Mouse (Mus musculus) lung, adult 2 months (tissue): Measurements from ENCODE around the gene Gab1. TPM values are rescaled to one million over a fixed set of nuclear protein-coding genes. Genes with fewer than 3 reads are reported as not detected.

ENCODE experiments used
- DNase-seq: peaks from one replicate; pipeline ENCODE4 v3.0.0; 2022
- H3K4me1 ChIP-seq: fragments of 200-500 bp; 2 replicates; pipeline ENCODE4 v1.6.1; 2011; ENCODE audit warnings: low read length; ENCODE audit not compliant: control insufficient read depth, insufficient read depth
- H3K4me3 ChIP-seq: fragments of 200-500 bp; replicated peaks from 2 replicates; pipeline ENCODE3; 2011; ENCODE audit warnings: low read depth, mild to moderate bottlenecking, control low read depth, low read length; ENCODE audit errors: extremely low read depth
- CTCF ChIP-seq: fragments of 200-500 bp; IDR thresholded peaks from 2 replicates; pipeline ENCODE4 v1.5.1; 2011; ENCODE audit warnings: mild to moderate bottlenecking, low read length, control low read depth; ENCODE audit not compliant: insufficient read depth
- POLR2A ChIP-seq: fragments of 200-500 bp; IDR thresholded peaks from 2 replicates; pipeline ENCODE4 v1.6.1; 2011; ENCODE audit warnings: low read depth, mild to moderate bottlenecking, control low read depth, low read length, borderline replicate concordance; ENCODE audit errors: extremely low read depth
- WGBS: fragments of 180-500 bp; shearing (Covaris S2); methylation state at CpG from one replicate; pipeline ENCODE4 v1.1.7; 2018; 5-methylcytosine and 5-hydroxymethylcytosine counted together
- polyA plus RNA-seq: library from polyadenylated mRNA; depleted of rRNA; stranded (reverse); fragments of >200 nt; gene quantifications from 2 replicates; pipeline ENCODE4 v1.2.3, GENCODE M21; 2012; rRNA removed

Gab1 gene
- 36.2 and 49.5 TPM in 2 replicates for polyA plus RNA-seq

DNA sequence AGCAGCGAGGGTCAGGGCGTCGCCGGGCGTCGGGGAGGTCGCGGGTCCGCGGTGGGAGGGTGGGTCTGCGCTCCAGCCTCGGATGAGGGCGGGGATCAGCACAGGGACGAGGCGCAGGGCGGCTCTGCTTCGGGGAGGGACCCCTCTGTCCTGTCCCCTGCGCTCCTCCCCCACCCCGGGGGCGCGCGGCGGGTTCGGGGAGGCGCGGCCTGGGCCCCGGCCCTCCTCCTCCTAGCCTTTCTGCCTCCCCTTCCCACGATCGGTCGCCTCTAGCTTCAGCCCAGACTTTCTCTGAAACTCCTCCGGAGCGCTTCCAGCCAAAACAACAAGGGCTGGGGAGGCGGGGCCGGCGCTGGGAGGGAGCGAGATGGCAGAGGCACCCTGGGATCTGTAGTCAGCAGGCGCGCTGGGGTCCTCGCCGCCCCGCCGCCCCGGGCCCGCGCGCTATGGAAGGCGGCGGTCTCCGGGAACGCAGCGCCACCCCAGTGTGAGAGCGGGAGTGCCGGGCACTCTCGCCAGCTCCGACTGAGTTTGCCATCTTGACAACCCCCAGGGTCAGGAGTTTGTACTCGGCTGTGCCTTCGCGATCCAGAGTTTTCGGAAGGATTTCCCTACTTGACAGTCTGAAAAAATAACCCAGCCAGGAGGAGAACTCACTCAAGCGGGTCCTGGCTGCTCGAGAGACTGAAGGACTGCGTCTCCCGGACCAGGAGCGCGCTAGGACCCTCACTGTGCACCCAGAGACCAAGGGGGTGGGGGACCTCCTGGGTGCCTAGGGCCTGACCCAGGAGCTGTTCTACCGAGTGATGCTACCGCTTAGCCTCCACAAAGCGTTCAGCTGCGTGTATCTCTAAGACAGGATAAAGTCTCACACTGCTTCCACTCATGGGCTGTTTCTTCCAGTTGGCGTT lies at the start of gene Gab1:
Gab1 (minus strand) TSS at position 324 of the 911 bp plus-strand sequence.
- peak; percentile 87 for DNase-seq
- Histone ChIP-seq H3K4me3 (peak within 1 kb of the TSS; percentile 86), H3K4me1 (peaks cover 14% of the 10 kb centered on the region)
- peak; percentile 42; the same call in 1 of the 2 replicates for TF ChIP-seq POLR2A
- TF ChIP-seq CTCF: 0 out of 2 replicates have a peak, but pooled peaks have one; percentile 17
- WGBS: 1% methylated on average over 67 of the region's 70 CpGs

DNA sequence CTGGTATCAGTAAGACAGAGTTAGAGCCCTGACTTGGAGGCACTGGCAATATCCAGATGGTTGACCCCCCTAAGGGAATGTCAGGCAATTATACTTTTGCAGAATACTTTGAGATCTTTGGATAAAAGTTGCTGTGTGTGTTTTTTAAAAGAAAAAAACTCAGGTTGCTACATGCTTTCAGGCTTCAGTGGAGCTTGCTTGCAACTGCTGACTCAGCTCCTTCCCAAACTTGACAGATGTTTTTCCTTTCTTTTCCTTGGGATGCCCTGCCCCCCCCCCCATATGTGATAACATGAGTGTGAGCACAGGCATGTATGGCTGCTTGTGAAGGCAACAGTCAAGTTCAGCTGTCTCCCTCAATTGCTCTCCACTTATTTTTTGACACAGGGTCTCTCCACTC lies 48.5 kb upstream of the Gab1 start:
- Histone ChIP-seq H3K4me3 (no peak overlapping the region), H3K4me1 (no peaks in the 10 kb centered on the region)
- TF ChIP-seq CTCF: no peak
- TF ChIP-seq POLR2A: no peak
- DNase-seq: no peak

DNA sequence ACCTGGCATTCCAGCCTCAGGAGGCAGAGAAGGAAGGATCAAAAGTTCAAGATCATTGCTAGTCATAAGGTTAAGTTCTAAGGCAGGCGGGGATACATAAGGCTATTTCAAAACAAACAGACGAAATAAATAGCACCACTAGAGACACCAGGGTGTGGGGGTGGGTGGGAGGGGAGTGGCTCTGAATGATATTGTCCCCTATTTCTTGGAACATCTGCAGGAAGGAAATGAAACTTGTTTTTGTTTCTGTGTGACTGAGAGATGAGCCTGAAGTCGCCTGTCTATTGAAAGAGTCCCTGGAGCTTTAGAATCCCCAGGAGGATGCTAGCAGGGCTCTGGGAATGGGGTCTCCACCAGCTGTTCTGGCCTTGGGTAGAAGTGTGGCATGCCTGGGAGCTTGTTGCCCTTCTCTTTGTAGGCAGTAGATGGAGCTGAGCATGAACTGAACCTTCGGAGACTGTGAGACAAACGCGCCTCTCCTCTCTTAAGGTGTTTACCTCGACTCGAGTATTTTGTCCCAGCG lies 43.5 kb upstream of the Gab1 start:
- WGBS: 52% methylated on average over 9 of the region's 9 CpGs
- Histone ChIP-seq H3K4me3 (no peak overlapping the region), H3K4me1 (peaks cover 6% of the 10 kb centered on the region; the same call in 1 of the 2 replicates)
- TF ChIP-seq CTCF (no peak), POLR2A (no peak)
- no peak for DNase-seq

DNA sequence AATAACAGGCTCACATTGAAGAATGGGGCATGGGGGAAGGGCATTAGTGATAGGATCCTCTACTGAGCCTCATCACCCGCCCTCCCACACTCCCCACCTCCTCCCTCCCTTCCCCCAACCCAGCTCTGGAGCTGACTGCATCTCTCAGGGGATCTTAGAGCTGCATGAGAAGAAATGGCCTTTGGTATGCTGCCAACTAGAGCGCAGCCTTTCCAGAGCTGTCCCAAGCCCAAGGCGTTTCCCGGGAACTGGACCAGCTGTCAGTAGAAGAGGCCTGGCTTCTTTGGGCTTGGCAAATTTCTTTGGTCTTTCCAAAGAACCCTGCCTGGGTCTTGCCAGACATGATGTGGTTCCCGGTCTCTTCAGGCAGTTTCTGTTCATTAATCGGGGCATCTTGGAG lies 42.3 kb upstream of the Gab1 start:
- no peak overlapping the region for H3K4me3 ChIP-seq
- peaks cover 6% of the 10 kb centered on the region; the same call in 1 of the 2 replicates for H3K4me1 ChIP-seq
- TF ChIP-seq CTCF (no peak), POLR2A (no peak)
- WGBS: 44% methylated on average over 6 of the region's 6 CpGs
- peak; percentile 34 for DNase-seq

DNA sequence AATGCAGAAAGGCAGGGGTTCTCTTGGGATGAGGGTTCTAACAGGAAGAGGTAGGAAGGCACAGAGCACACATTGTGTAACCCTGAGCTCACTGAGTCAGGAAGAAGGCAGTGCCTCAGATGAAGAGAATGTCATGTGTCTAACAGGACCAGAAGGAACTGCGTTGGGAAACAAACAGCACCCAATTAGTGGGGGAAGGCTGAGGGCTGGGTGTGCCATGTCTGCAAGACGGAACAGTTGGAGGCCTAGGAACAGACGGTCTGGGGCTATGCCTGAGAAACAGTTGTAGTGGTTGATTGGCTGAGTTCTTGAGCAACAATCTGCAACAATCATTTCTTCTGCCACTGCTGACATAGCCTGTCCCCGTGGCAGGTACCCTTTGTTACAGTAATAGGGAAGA lies 38.8 kb upstream of the Gab1 start:
- TF ChIP-seq CTCF (no peak), POLR2A (no peak)
- WGBS: 67% methylated on average over 4 of the region's 4 CpGs
- H3K4me3 ChIP-seq: no peak overlapping the region
- H3K4me1 ChIP-seq: peaks cover 14% of the 10 kb centered on the region
- no peak for DNase-seq

DNA sequence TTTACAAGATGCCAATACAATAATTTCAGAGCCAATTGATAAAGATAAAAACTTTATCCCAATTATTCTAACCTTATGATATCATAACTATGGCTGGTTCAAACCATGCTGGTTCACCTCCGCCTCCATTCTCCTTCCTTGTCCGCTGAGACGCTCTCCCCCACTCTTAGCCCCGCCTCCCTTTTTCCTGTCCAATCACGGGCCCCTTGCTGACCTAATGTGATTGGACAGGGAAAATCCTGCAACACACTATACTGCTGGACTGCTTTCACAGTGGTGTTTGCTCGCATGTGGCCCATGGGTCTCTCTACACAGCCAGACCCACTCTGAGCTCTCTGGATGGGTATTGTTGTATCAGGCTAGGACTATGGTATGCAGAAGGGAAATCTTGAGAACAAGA lies 38.2 kb upstream of the Gab1 start:
- 91% methylated on average over 6 of the region's 6 CpGs for WGBS
- Histone ChIP-seq H3K4me3 (no peak overlapping the region), H3K4me1 (peaks cover 13% of the 10 kb centered on the region)
- DNase-seq: no peak
- TF ChIP-seq POLR2A (no peak), CTCF (no peak)

DNA sequence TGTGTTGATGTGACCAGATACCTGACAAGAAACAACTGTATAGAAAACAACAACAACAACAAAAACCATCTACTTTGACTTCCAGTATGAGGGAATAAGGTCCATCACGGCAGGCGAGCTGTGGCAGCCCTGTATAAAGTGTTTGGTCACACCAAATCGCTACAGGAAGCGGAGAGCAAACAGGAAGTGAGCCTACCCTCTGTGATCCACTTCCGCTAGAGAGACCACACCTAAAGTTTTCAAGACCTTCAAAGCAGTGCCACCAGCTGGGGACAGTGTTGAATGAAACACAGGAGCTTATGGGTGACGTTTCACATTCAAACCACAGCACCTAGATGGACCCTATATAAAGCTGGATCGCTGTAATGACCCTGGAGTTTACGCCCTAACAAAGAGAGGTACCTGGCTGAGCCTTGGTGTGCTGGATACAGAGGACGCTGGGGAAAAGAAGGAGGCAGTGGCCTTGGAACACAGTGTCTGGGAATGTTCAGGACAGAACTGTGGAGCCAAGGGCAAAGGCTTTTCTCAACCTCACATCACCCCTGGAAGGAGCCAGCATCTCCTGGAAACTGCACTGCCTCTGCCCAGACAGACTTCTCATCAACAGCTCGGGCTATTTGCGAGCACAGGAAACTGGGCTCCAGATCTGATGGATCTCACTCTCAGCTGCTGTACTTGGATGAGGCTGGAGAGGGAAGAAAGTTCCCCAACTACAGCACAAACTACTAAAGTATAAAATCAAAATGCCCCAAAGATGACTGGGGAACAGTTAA lies 36.3 kb upstream of the Gab1 start:
- H3K4me3 ChIP-seq: no peak overlapping the region
- TF ChIP-seq POLR2A: no peak
- TF ChIP-seq CTCF: no peak
- no peak for DNase-seq
- WGBS: 38% methylated on average over 11 of the region's 11 CpGs
- peaks cover 12% of the 10 kb centered on the region for H3K4me1 ChIP-seq

DNA sequence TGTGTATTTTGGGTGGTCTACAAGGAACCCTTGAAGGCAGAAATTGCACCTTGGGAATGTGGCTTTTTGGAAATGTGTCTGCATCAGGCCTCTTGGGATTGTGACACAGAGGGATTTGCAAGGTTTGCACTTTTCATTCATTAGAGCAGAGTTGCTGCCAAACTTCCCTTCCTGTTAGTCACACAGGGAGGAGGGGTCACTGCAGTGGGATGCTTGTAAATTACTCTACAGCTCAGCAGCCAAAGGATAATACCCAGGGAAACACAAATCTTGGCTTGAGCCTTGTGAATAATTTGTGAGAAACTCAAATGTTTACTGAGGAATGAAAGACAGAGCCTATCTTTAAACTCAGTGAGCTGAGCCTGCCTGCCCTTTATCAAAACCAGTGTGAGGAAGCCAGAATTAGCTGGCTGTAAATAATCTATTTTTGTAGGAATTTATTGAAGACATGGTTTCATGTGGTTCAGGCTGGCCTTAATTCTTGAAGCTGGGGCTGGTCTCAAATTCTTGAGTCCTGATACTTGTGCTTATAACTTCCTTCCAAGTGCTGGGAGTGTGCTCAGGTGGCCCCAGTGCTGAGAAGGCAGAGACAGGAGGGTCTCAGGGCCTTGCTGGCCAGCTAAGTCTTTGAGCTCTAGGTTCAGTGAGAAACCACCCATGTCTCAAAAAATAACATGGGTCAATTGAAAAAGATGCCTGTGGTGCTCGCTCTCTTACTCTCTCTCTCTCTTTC lies 32.9 kb upstream of the Gab1 start:
- WGBS: 94% methylated on average over 1 of the region's 1 CpGs
- peaks cover 11% of the 10 kb centered on the region for H3K4me1 ChIP-seq
- H3K4me3 ChIP-seq: no peak overlapping the region
- no peak for DNase-seq
- TF ChIP-seq POLR2A: no peak
- no peak for TF ChIP-seq CTCF

DNA sequence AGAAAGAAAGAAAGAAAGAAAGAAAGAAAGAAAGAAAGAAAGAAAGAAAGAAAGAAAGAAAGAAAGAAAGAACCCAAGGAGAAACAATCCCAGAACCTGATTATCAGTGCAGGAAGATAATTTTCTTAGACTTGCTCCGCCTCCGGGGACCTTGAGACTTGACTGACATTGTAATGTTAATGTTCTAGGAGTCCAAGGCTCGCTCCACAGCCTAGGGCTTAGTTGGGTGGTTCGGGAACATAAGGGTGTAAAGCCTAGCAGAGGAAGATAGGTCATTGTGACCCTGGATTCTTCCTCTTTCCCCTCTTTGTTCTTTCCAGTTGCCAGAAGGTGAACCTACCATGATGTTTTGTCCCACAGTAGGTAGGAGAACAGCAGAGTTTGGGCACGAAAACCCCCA lies 31.1 kb upstream of the Gab1 start:
- H3K4me1 ChIP-seq: peaks cover 7% of the 10 kb centered on the region
- 89% methylated on average over 5 of the region's 5 CpGs for WGBS
- H3K4me3 ChIP-seq: no peak overlapping the region
- no peak for TF ChIP-seq CTCF
- TF ChIP-seq POLR2A: no peak
- no peak for DNase-seq
